Mouse (Mus musculus) erythroblast, adult 5-6 weeks (primary cell): ENCODE data around the gene Pla2g4b. TPM values are rescaled to one million over a fixed set of nuclear protein-coding genes. Genes with fewer than 3 reads are reported as not detected.

Experiments
- ATAC-seq: replicated peaks from 2 replicates; pipeline ENCODE4 v1.8.0; 2016; ENCODE audit warnings: moderate number of reproducible peaks, mild to moderate bottlenecking, moderate TSS enrichment, inconsistent platforms; ENCODE audit not compliant: poor library complexity, low FRiP score, severe bottlenecking
- total RNA-seq, 2 experiments: library from RNA; stranded (forward) in 1 of 2; stranded (reverse) in 1 of 2; fragments of 150-400 nt in 1 of 2; fragments of 200-764, 138-1000 nt in 1 of 2; gene quantifications; 2 replicates each; pipeline versions ENCODE4 v1.2.3 to v1.2.4; 2015 to 2017; ENCODE audit warnings: low replicate concordance in 2 of 2

Gene Pla2g4b
- 0.63 TPM in 1 of 2 replicates, not detected in the other for total RNA-seq (2015; ENCODE audit: low replicate concordance)
- total RNA-seq (2017; ENCODE audit: low replicate concordance): 3.0 and 5.0 TPM in 2 replicates

- ATAC-seq: no peak
Measured at GRCm38 (mm10) chr2:120032726-120033467, at the start of gene Pla2g4b. Pla2g4b (plus strand) TSS chr2:120033417.

GRCm38 (mm10) chr2:119985871-119986270 is 47.3 kb upstream of the Pla2g4b start:
- no peak for ATAC-seq

GRCm38 (mm10) chr2:119986369-119986768 is 46.8 kb upstream of the Pla2g4b start:
- no peak for ATAC-seq

- ATAC-seq: no peak
Measured at GRCm38 (mm10) chr2:119987441-119987840, 45.8 kb upstream of the Pla2g4b start.

GRCm38 (mm10) chr2:119988952-119989351 is 44.3 kb upstream of the Pla2g4b start:
- no peak for ATAC-seq

GRCm38 (mm10) chr2:119990881-119991280 is 42.3 kb upstream of the Pla2g4b start:
- no peak for ATAC-seq

GRCm38 (mm10) chr2:119992349-119992748 is 40.9 kb upstream of the Pla2g4b start:
- ATAC-seq: no peak

- no peak for ATAC-seq
Measured at GRCm38 (mm10) chr2:119993515-119993914, 39.7 kb upstream of the Pla2g4b start.

- no peak for ATAC-seq
Measured at GRCm38 (mm10) chr2:119994839-119995238, 38.4 kb upstream of the Pla2g4b start.

- no peak for ATAC-seq
Measured at GRCm38 (mm10) chr2:119995391-119996281, 37.6 kb upstream of the Pla2g4b start.

GRCm38 (mm10) chr2:119997354-119997753 is 35.9 kb upstream of the Pla2g4b start:
- no peak for ATAC-seq

- ATAC-seq: no peak
Measured at GRCm38 (mm10) chr2:119999731-120000130, 33.5 kb upstream of the Pla2g4b start.

GRCm38 (mm10) chr2:120000882-120001584 is 32.2 kb upstream of the Pla2g4b start:
- no peak for ATAC-seq

GRCm38 (mm10) chr2:120001956-120002355 is 31.3 kb upstream of the Pla2g4b start:
- ATAC-seq: no peak

GRCm38 (mm10) chr2:120003970-120004369 is 29.2 kb upstream of the Pla2g4b start:
- ATAC-seq: no peak

GRCm38 (mm10) chr2:120006696-120007095 is 26.5 kb upstream of the Pla2g4b start:
- no peak for ATAC-seq

- no peak for ATAC-seq
Measured at GRCm38 (mm10) chr2:120007680-120008210, 25.5 kb upstream of the Pla2g4b start.

GRCm38 (mm10) chr2:120008672-120009071 is 24.5 kb upstream of the Pla2g4b start:
- ATAC-seq: no peak

GRCm38 (mm10) chr2:120011462-120012200 is 21.6 kb upstream of the Pla2g4b start:
- ATAC-seq: peak; percentile 58
